ENCODE assay signal across 21 mouse cellular contexts in genomic region chr13:119969163-119969562, GRCm38 (mm10). TPM values are rescaled to one million over a fixed set of nuclear protein-coding genes. Genes with fewer than 3 reads are reported as not detected.
A peak's percentile ranks its signal among the peaks of the same experiment; 100 is the strongest.
DNase-seq lines count a peak whose midpoint lies in the region; ATAC-seq lines count a peak whose summit lies in the region.
"Not testable (repeated sequence)": the region's sequence is repeated elsewhere in the genome, so short reads cannot be mapped to it uniquely, and the experiment has no call there.
"Had no signal": no experiment of that assay in that cellular context is flagged by ENCODE, and none has a peak within 500 bp of the region (broad histone marks: within the 10 kb centered on the region; RNA-seq: fewer than 3 reads in every experiment).

No protein-coding gene starts in this region.

- H3K9me3 ChIP-seq in embryonic facial prominence, embryonic 14.5 days (ENCODE audit: control insufficient read depth, low read length); forebrain, embryonic 12.5 days; hindbrain, embryonic 16.5 days (ENCODE audit: control insufficient read depth, low read length); lung, embryonic 15.5 days; midbrain, embryonic 16.5 days (replicated peaks; ENCODE audit: control insufficient read depth, low read length, poor library complexity, severe bottlenecking): not testable (repeated sequence)

- not testable (repeated sequence) for H3K27ac ChIP-seq in embryonic facial prominence, embryonic 14.5 days (replicated peaks; ENCODE audit: low read depth, low read length); forebrain, embryonic 12.5 days; hindbrain, embryonic 16.5 days (ENCODE audit: low read depth, low read length); lung, embryonic 15.5 days; midbrain, embryonic 16.5 days (ENCODE audit: low read length)

- peak; percentile 67 for ATAC-seq in CD4-positive, CD25-positive, alpha-beta regulatory T cell, adult 4 months
- 0 out of 2 replicates have a peak, but pooled peaks have one; percentile 30 for ATAC-seq in embryonic facial prominence, embryonic 14.5 days (ENCODE audit: low read depth)
- 0 out of 2 replicates have a peak, but pooled peaks have one; percentile 30 for ATAC-seq in forebrain, embryonic 12.5 days (ENCODE audit: low FRiP score)
- peak; percentile 33 to 64; a peak in 2 of 4 replicates for ATAC-seq in hematopoietic stem cell, adult 5-6 weeks (replicated peaks in 1 of 2; ENCODE audit: insufficient read depth in 1 of 2, low FRiP score in 2 of 2, low TSS enrichment in 1 of 2, low read depth in 1 of 2, poor library complexity in 2 of 2, severe bottlenecking in 2 of 2)
- peak; percentile 61 for ATAC-seq in hindbrain, embryonic 16.5 days
- ATAC-seq in lung, embryonic 15.5 days (ENCODE audit: borderline replicate concordance, extremely low read depth, low FRiP score, low TSS enrichment), result 0 out of 2 replicates have a peak, but pooled peaks have one; percentile 27
- ATAC-seq in midbrain, embryonic 16.5 days, result 0 out of 2 replicates have a peak, but pooled peaks have one; percentile 23

- WGBS in embryonic facial prominence, embryonic 14.5 days, result no CpG with 5 or more reads among the region's 13 CpGs
- no CpG with 5 or more reads among the region's 13 CpGs for WGBS in forebrain, embryonic 12.5 days
- WGBS in hindbrain, embryonic 16.5 days, result no CpG with 5 or more reads among the region's 13 CpGs
- WGBS in lung, embryonic 15.5 days, result no CpG with 5 or more reads among the region's 13 CpGs
- no CpG with 5 or more reads among the region's 13 CpGs for WGBS in midbrain, embryonic 16.5 days

- not testable (repeated sequence) for H3K36me3 ChIP-seq in embryonic facial prominence, embryonic 14.5 days (ENCODE audit: control insufficient read depth, insufficient read depth, low read length); forebrain, embryonic 12.5 days (replicated peaks); hindbrain, embryonic 16.5 days (ENCODE audit: control insufficient read depth, insufficient read depth, low read length); lung, embryonic 15.5 days; midbrain, embryonic 16.5 days (ENCODE audit: control insufficient read depth, insufficient read depth, low read length)

- not testable (repeated sequence) for H3K4me1 ChIP-seq in embryonic facial prominence, embryonic 14.5 days (ENCODE audit: control insufficient read depth, insufficient read depth, low read length); forebrain, embryonic 12.5 days; hindbrain, embryonic 16.5 days (ENCODE audit: control insufficient read depth, insufficient read depth, low read depth, low read length); lung, embryonic 15.5 days; midbrain, embryonic 16.5 days (ENCODE audit: control insufficient read depth, insufficient read depth, low read length)

- not testable (repeated sequence) for H3K27me3 ChIP-seq in embryonic facial prominence, embryonic 14.5 days (replicated peaks; ENCODE audit: control insufficient read depth, insufficient read depth, low read length); forebrain, embryonic 12.5 days; hindbrain, embryonic 16.5 days (replicated peaks; ENCODE audit: control insufficient read depth, insufficient read depth, low read length); lung, embryonic 15.5 days; midbrain, embryonic 16.5 days (ENCODE audit: control insufficient read depth, insufficient read depth, low read depth, low read length)

- DNase-seq in embryonic facial prominence, embryonic 14.5 days (ENCODE audit: low spot score), result not testable (repeated sequence)

- H3K4me2 ChIP-seq in embryonic facial prominence, embryonic 14.5 days (ENCODE audit: low read depth, low read length); forebrain, embryonic 12.5 days; hindbrain, embryonic 16.5 days (ENCODE audit: low read length); lung, embryonic 15.5 days; midbrain, embryonic 16.5 days (ENCODE audit: low read length): not testable (repeated sequence)

- not testable (repeated sequence) for H3K4me3 ChIP-seq in embryonic facial prominence, embryonic 14.5 days (ENCODE audit: low read depth, low read length); forebrain, embryonic 12.5 days (replicated peaks); hindbrain, embryonic 16.5 days (ENCODE audit: low read length); lung, embryonic 15.5 days; midbrain, embryonic 16.5 days (ENCODE audit: low read depth, low read length)

- not testable (repeated sequence) for H3K9ac ChIP-seq in embryonic facial prominence, embryonic 14.5 days (ENCODE audit: low read depth, low read length); forebrain, embryonic 12.5 days; hindbrain, embryonic 16.5 days (ENCODE audit: low read depth, low read length); lung, embryonic 15.5 days; midbrain, embryonic 16.5 days (ENCODE audit: low read depth, low read length)

RNA-seq across cellular contexts. Expression of gene B020031M17Rik, which starts 18.6 kb away (rescaled TPM):
- polyA plus RNA-seq in CD4-positive, CD25-positive, alpha-beta regulatory T cell, adult 4 months (2017; shearing (Covaris generic)), result not detected
- not detected in 2 replicates for polyA plus RNA-seq in embryonic facial prominence, embryonic 14.5 days (2014; fragmentation: Nextera tagmentation; extraction: Ambion mirVana)
- not detected in 2 replicates for polyA plus RNA-seq in forebrain, embryonic 12.5 days (2016; fragmentation: Nextera tagmentation; extraction: Ambion mirVana)
- total RNA-seq in hematopoietic stem cell, adult 5-6 weeks (2017), result not detected in 2 replicates
- polyA plus RNA-seq in hindbrain, embryonic 16.5 days (2015; fragmentation: Nextera tagmentation; extraction: Ambion mirVana), result not detected in 2 replicates
- polyA plus RNA-seq in lung, embryonic 15.5 days (2015; fragmentation: Nextera tagmentation; extraction: Ambion mirVana), result not detected in 2 replicates
- polyA plus RNA-seq in midbrain, embryonic 16.5 days (2015; fragmentation: Nextera tagmentation; extraction: Ambion mirVana), result not detected in 2 replicates
- total RNA-seq: adrenal gland, adult 2 months; adrenal gland, postnatal 25 days; gastrocnemius, postnatal 10 days; gastrocnemius, postnatal 4 days; heart, adult 2 months; heart, postnatal 14 days had no signal
- polyA plus RNA-seq: adrenal gland, adult 2 months; embryonic facial prominence, embryonic 10.5 days; embryonic facial prominence, embryonic 15.5 days; forebrain, embryonic 15.5 days; frontal cortex, adult 2 months; heart, adult 2 months; heart, embryonic 11.5 days; heart, embryonic 15.5 days; hindbrain, embryonic 10.5 days; intestine, postnatal 0 days had no signal

RNA-seq across cellular contexts. Expression of gene Gm21761, which starts 40.1 kb away (rescaled TPM):
- not detected for polyA plus RNA-seq in CD4-positive, CD25-positive, alpha-beta regulatory T cell, adult 4 months (2017; shearing (Covaris generic))
- polyA plus RNA-seq in embryonic facial prominence, embryonic 14.5 days (2014; fragmentation: Nextera tagmentation; extraction: Ambion mirVana), result not detected in 2 replicates
- polyA plus RNA-seq in forebrain, embryonic 12.5 days (2016; fragmentation: Nextera tagmentation; extraction: Ambion mirVana), result not detected in 2 replicates
- total RNA-seq in hematopoietic stem cell, adult 5-6 weeks (2017), result not detected in 2 replicates
- not detected in 2 replicates for polyA plus RNA-seq in hindbrain, embryonic 16.5 days (2015; fragmentation: Nextera tagmentation; extraction: Ambion mirVana)
- not detected in 2 replicates for polyA plus RNA-seq in lung, embryonic 15.5 days (2015; fragmentation: Nextera tagmentation; extraction: Ambion mirVana)
- polyA plus RNA-seq in midbrain, embryonic 16.5 days (2015; fragmentation: Nextera tagmentation; extraction: Ambion mirVana), result not detected in 2 replicates
- total RNA-seq: adrenal gland, adult 2 months; adrenal gland, postnatal 25 days; gastrocnemius, postnatal 10 days; gastrocnemius, postnatal 4 days; heart, adult 2 months; heart, postnatal 14 days had no signal
- polyA plus RNA-seq: adrenal gland, adult 2 months; embryonic facial prominence, embryonic 10.5 days; embryonic facial prominence, embryonic 15.5 days; forebrain, embryonic 15.5 days; frontal cortex, adult 2 months; heart, adult 2 months; heart, embryonic 11.5 days; heart, embryonic 15.5 days; hindbrain, embryonic 10.5 days; intestine, postnatal 0 days had no signal

RNA-seq across cellular contexts. Expression of gene Gm36079, which starts 57.6 kb away (rescaled TPM):
- not detected for polyA plus RNA-seq in CD4-positive, CD25-positive, alpha-beta regulatory T cell, adult 4 months (2017; shearing (Covaris generic))
- polyA plus RNA-seq in embryonic facial prominence, embryonic 14.5 days (2014; fragmentation: Nextera tagmentation; extraction: Ambion mirVana), result not detected in 2 replicates
- not detected in 2 replicates for polyA plus RNA-seq in forebrain, embryonic 12.5 days (2016; fragmentation: Nextera tagmentation; extraction: Ambion mirVana)
- total RNA-seq in hematopoietic stem cell, adult 5-6 weeks (2017), result not detected in 2 replicates
- polyA plus RNA-seq in hindbrain, embryonic 16.5 days (2015; fragmentation: Nextera tagmentation; extraction: Ambion mirVana), result not detected in 2 replicates
- not detected in 2 replicates for polyA plus RNA-seq in lung, embryonic 15.5 days (2015; fragmentation: Nextera tagmentation; extraction: Ambion mirVana)
- polyA plus RNA-seq in midbrain, embryonic 16.5 days (2015; fragmentation: Nextera tagmentation; extraction: Ambion mirVana), result not detected in 2 replicates
- total RNA-seq: adrenal gland, adult 2 months; adrenal gland, postnatal 25 days; gastrocnemius, postnatal 10 days; gastrocnemius, postnatal 4 days; heart, adult 2 months; heart, postnatal 14 days had no signal
- polyA plus RNA-seq: embryonic facial prominence, embryonic 10.5 days; embryonic facial prominence, embryonic 15.5 days; forebrain, embryonic 15.5 days; frontal cortex, adult 2 months; heart, adult 2 months; heart, embryonic 11.5 days; heart, embryonic 15.5 days; hindbrain, embryonic 10.5 days; intestine, postnatal 0 days had no signal
